Mouse (Mus musculus) fibroblast of lung, adult 2 months (primary cell): Measurements from ENCODE around the gene Nfkb2.

ENCODE experiments used
- DNase-seq: peaks from one replicate; pipeline ENCODE4 v3.0.0-alpha.2; 2011; ENCODE audit warnings: low read depth

Gene Nfkb2

GRCm38 (mm10) chr19:46304216-46304841, at the start of gene Nfkb2:
Gene Nfkb2, plus strand, starts transcription at chr19:46304320.
- DNase-seq = peak; percentile 94

- DNase-seq = no peak
Observed at GRCm38 (mm10) chr19:46264762-46265161, 39.4 kb upstream of the Nfkb2 start.

- DNase-seq = no peak
Observed at GRCm38 (mm10) chr19:46275307-46275706, 28.8 kb upstream of the Nfkb2 start.

- DNase-seq = no peak
Observed at GRCm38 (mm10) chr19:46282081-46282849, 21.9 kb upstream of the Nfkb2 start.

GRCm38 (mm10) chr19:46284686-46285085, 19.4 kb upstream of the Nfkb2 start:
- no peak for DNase-seq

GRCm38 (mm10) chr19:46285631-46286030, 18.5 kb upstream of the Nfkb2 start:
- DNase-seq = no peak

- no peak for DNase-seq
Observed at GRCm38 (mm10) chr19:46286047-46286446, 18.1 kb upstream of the Nfkb2 start.

- DNase-seq = no peak
Observed at GRCm38 (mm10) chr19:46286926-46287325, 17.2 kb upstream of the Nfkb2 start.

GRCm38 (mm10) chr19:46287566-46287965, 16.6 kb upstream of the Nfkb2 start:
- no peak for DNase-seq

- DNase-seq = no peak
Observed at GRCm38 (mm10) chr19:46290535-46291105, 13.5 kb upstream of the Nfkb2 start.

- no peak for DNase-seq
Observed at GRCm38 (mm10) chr19:46296938-46297337, 7.2 kb upstream of the Nfkb2 start.

- DNase-seq = no peak
Observed at GRCm38 (mm10) chr19:46300294-46301045, 3.6 kb upstream of the Nfkb2 start.

- DNase-seq = no peak
Observed at GRCm38 (mm10) chr19:46302551-46302950, 1.6 kb upstream of the Nfkb2 start.

- no peak for DNase-seq
Observed at GRCm38 (mm10) chr19:46303251-46304215, 587 bp upstream of the Nfkb2 start.

GRCm38 (mm10) chr19:46304908-46305333, 801 bp downstream of the Nfkb2 start:
- no peak for DNase-seq

- peak; percentile 62 for DNase-seq
Observed at GRCm38 (mm10) chr19:46305432-46306267, 1.5 kb downstream of the Nfkb2 start.

GRCm38 (mm10) chr19:46306268-46306610, 2.1 kb downstream of the Nfkb2 start:
- no peak for DNase-seq

- DNase-seq = no peak
Observed at GRCm38 (mm10) chr19:46306751-46307289, 2.7 kb downstream of the Nfkb2 start.

GRCm38 (mm10) chr19:46307781-46308180, 3.7 kb downstream of the Nfkb2 start:
- no peak for DNase-seq

- no peak for DNase-seq
Observed at GRCm38 (mm10) chr19:46308303-46308702, 4.2 kb downstream of the Nfkb2 start.
